Mouse (Mus musculus): Measurements from ENCODE around the gene Cd164l2. TPM values are rescaled to one million over a fixed set of nuclear protein-coding genes. Genes with fewer than 3 reads are reported as not detected.

Cd164l2 gene
- polyA plus RNA-seq, 1 experiment from 2014 or later: 0.56 TPM

- H3K4me3 ChIP-seq: no peak overlapping the region
- peaks cover 56% of the 10 kb centered on the region for H3K27me3 ChIP-seq (replicated peaks)
- H3K36me3 ChIP-seq: no peaks in the 10 kb centered on the region
- H3K4me1 ChIP-seq: peaks cover 35% of the 10 kb centered on the region
- no peak overlapping the region for H3K4me2 ChIP-seq
- peak overlapping the region; percentile 37; the same call in 1 of the 2 replicates for H3K9ac ChIP-seq
- WGBS: 5% methylated on average over 11 of the region's 11 CpGs
- no peak overlapping the region for H3K27ac ChIP-seq (replicated peaks)
- ATAC-seq (ENCODE audit: extremely low read depth, insufficient number of reproducible peaks, low FRiP score, low TSS enrichment): no peak
- H3K9me3 ChIP-seq: no peaks in the 10 kb centered on the region
Observed at GRCm38 (mm10) chr4:133209366-133209765, 2.6 kb upstream of the Cd164l2 start.

- 89% methylated on average over 24 of the region's 24 CpGs for WGBS
- Histone ChIP-seq H3K36me3 (no peaks in the 10 kb centered on the region), H3K27ac (replicated peaks) (no peak overlapping the region), H3K9ac (no peak overlapping the region), H3K4me3 (no peak overlapping the region), H3K4me1 (peaks cover 26% of the 10 kb centered on the region), H3K4me2 (no peak overlapping the region), H3K9me3 (no peaks in the 10 kb centered on the region), H3K27me3 (replicated peaks) (peaks cover 63% of the 10 kb centered on the region)
- no peak for ATAC-seq (ENCODE audit: extremely low read depth, insufficient number of reproducible peaks, low FRiP score, low TSS enrichment)
Observed at GRCm38 (mm10) chr4:133210023-133210787, 1.7 kb upstream of the Cd164l2 start.

DNA sequence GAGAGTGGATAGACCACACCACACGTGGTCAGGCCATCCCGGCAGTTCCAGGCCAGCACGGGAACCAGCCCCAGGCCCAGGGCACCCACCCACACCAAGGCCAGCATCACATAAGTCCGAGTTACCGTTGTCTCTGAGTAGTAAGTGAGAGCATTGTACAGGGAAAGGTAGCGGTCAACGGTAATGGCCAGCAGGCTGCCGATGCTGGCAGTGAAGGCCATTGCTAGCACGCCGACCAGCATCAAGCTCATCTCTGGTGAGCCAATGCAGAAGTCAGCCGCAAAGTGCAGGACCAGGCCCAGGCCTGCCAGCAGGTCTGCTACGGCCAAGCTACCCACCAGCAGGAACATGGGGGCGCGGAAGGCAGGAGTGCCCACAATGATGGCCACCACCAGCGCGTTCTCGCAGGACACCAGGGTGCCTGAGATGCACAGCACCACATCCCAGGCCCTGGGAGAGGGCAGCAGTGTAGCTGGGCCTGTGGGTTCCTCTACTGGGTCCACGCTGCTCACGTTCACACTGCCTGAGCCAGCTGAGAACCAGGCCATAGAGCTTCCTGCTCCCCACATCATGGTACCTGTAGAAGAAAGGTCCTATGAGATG, 1.0 kb upstream of the Cd164l2 start:
- H3K4me1 ChIP-seq: peaks cover 26% of the 10 kb centered on the region
- no peaks in the 10 kb centered on the region for H3K9me3 ChIP-seq
- no peak overlapping the region for H3K9ac ChIP-seq
- no peak overlapping the region for H3K4me3 ChIP-seq
- H3K27me3 ChIP-seq (replicated peaks): peaks cover 67% of the 10 kb centered on the region
- no peak for ATAC-seq (ENCODE audit: extremely low read depth, insufficient number of reproducible peaks, low FRiP score, low TSS enrichment)
- no peak overlapping the region for H3K4me2 ChIP-seq
- WGBS: 89% methylated on average over 19 of the region's 19 CpGs
- no peak overlapping the region for H3K27ac ChIP-seq (replicated peaks)
- H3K36me3 ChIP-seq: no peaks in the 10 kb centered on the region

- WGBS: 2% methylated on average over 44 of the region's 44 CpGs
- Histone ChIP-seq H3K27ac (replicated peaks) (no peak overlapping the region), H3K9ac (peak overlapping the region; percentile 84)
Observed at GRCm38 (mm10) chr4:133212562-133213267, 784 bp downstream of the Cd164l2 start.

GRCm38 (mm10) chr4:133213268-133213590, 1.3 kb downstream of the Cd164l2 start:
- Histone ChIP-seq H3K4me3 (peak overlapping the region; percentile 77), H3K9me3 (no peaks in the 10 kb centered on the region), H3K27me3 (replicated peaks) (peaks cover 65% of the 10 kb centered on the region), H3K36me3 (no peaks in the 10 kb centered on the region), H3K9ac (peak overlapping the region; percentile 84), H3K27ac (replicated peaks) (no peak overlapping the region), H3K4me2 (peak overlapping the region; percentile 99), H3K4me1 (peaks cover 26% of the 10 kb centered on the region)
- WGBS: 2% methylated on average over 9 of the region's 9 CpGs
- ATAC-seq (ENCODE audit: extremely low read depth, insufficient number of reproducible peaks, low FRiP score, low TSS enrichment): no peak

More at GRCm38 (mm10) chr4:133212562-133213267, 784 bp downstream of the Cd164l2 start:
- H3K4me3 ChIP-seq: peak overlapping the region; percentile 77
- peak overlapping the region; percentile 99 for H3K4me2 ChIP-seq
- peaks cover 65% of the 10 kb centered on the region for H3K27me3 ChIP-seq (replicated peaks)
- no peaks in the 10 kb centered on the region for H3K9me3 ChIP-seq
- no peaks in the 10 kb centered on the region for H3K36me3 ChIP-seq
- ATAC-seq (ENCODE audit: extremely low read depth, insufficient number of reproducible peaks, low FRiP score, low TSS enrichment): peak; percentile 74
- peaks cover 26% of the 10 kb centered on the region for H3K4me1 ChIP-seq

DNA sequence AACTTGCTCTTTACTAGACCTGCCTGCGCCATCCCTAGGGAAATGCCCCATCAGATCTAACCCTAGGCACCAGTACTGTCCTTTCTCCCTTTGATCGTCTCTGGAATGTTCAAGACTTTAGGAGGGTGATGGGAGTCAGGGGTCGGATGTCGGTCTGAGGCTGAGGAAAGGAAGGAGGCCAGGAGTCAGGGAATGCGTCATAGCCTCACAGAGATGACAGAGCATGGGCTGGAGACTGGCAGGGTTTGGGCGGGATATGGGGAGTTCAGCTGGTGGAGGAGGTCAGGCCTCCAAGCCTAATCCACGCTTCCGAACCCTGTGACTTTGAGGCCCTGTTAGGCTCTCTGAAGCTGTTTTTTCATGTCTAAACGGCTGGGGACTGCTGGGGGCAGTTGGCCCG, 1.7 kb downstream of the Cd164l2 start:
- H3K36me3 ChIP-seq: no peaks in the 10 kb centered on the region
- H3K4me2 ChIP-seq: peak overlapping the region; percentile 99
- H3K4me1 ChIP-seq: peaks cover 26% of the 10 kb centered on the region
- WGBS: 13% methylated on average over 10 of the region's 10 CpGs
- no peak overlapping the region for H3K27ac ChIP-seq (replicated peaks)
- H3K9ac ChIP-seq: peak overlapping the region; percentile 84
- H3K4me3 ChIP-seq: peak overlapping the region; percentile 77
- no peaks in the 10 kb centered on the region for H3K9me3 ChIP-seq
- H3K27me3 ChIP-seq (replicated peaks): peaks cover 69% of the 10 kb centered on the region
- no peak for ATAC-seq (ENCODE audit: extremely low read depth, insufficient number of reproducible peaks, low FRiP score, low TSS enrichment)

DNA sequence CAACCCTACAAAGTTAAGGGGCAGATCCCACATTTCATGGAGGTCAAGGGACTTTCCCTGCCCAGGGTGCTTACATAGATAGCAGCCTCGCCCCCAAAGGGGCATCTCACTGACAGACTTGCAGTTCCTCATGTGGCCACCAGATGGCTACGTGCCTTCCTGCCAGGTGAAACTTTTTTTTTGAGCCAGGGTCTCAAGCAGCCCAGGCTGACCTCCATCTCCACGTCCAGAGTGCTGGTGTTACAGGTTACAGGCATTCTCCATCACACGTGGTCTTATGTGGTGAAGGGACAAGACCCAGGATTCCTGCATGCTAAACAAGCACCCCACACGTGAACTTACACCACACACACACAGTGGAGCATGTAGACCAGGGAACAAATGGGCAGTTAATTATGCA, 5.7 kb downstream of the Cd164l2 start:
- no peak overlapping the region for H3K4me3 ChIP-seq
- no peaks in the 10 kb centered on the region for H3K36me3 ChIP-seq
- H3K4me2 ChIP-seq: no peak overlapping the region
- peaks cover 76% of the 10 kb centered on the region for H3K27me3 ChIP-seq (replicated peaks)
- no peak overlapping the region for H3K27ac ChIP-seq (replicated peaks)
- 1% methylated on average over 5 of the region's 5 CpGs for WGBS
- no peak overlapping the region for H3K9ac ChIP-seq
- H3K4me1 ChIP-seq: peaks cover 20% of the 10 kb centered on the region
- no peaks in the 10 kb centered on the region for H3K9me3 ChIP-seq
- no peak for ATAC-seq (ENCODE audit: extremely low read depth, insufficient number of reproducible peaks, low FRiP score, low TSS enrichment)

- 82% methylated on average over 3 of the region's 3 CpGs for WGBS
- Histone ChIP-seq H3K9me3 (no peaks in the 10 kb centered on the region), H3K4me3 (no peak overlapping the region), H3K36me3 (no peaks in the 10 kb centered on the region), H3K27me3 (replicated peaks) (peaks cover 70% of the 10 kb centered on the region), H3K9ac (no peak overlapping the region), H3K4me2 (no peak overlapping the region), H3K27ac (replicated peaks) (no peak overlapping the region), H3K4me1 (peaks cover 9% of the 10 kb centered on the region)
- no peak for ATAC-seq (ENCODE audit: extremely low read depth, insufficient number of reproducible peaks, low FRiP score, low TSS enrichment)
Observed at GRCm38 (mm10) chr4:133218745-133219144, 6.8 kb downstream of the Cd164l2 start.

GRCm38 (mm10) chr4:133220656-133221055, 8.7 kb downstream of the Cd164l2 start:
- Histone ChIP-seq H3K4me3 (peak overlapping the region; percentile 49), H3K36me3 (no peaks in the 10 kb centered on the region), H3K9me3 (no peaks in the 10 kb centered on the region), H3K4me2 (peak overlapping the region; percentile 72), H3K4me1 (peaks cover 7% of the 10 kb centered on the region), H3K27me3 (replicated peaks) (peaks cover 53% of the 10 kb centered on the region), H3K9ac (peak overlapping the region; percentile 77), H3K27ac (replicated peaks) (no peak overlapping the region)
- 3% methylated on average over 25 of the region's 25 CpGs for WGBS
- no peak for ATAC-seq (ENCODE audit: extremely low read depth, insufficient number of reproducible peaks, low FRiP score, low TSS enrichment)

- Histone ChIP-seq H3K27me3 (replicated peaks) (peaks cover 53% of the 10 kb centered on the region), H3K27ac (replicated peaks) (no peak overlapping the region), H3K36me3 (no peaks in the 10 kb centered on the region), H3K9me3 (no peaks in the 10 kb centered on the region), H3K4me2 (no peak overlapping the region), H3K4me1 (peaks cover 7% of the 10 kb centered on the region), H3K4me3 (no peak overlapping the region), H3K9ac (no peak overlapping the region)
- 73% methylated on average over 8 of the region's 8 CpGs for WGBS
- ATAC-seq (ENCODE audit: extremely low read depth, insufficient number of reproducible peaks, low FRiP score, low TSS enrichment): no peak
Observed at GRCm38 (mm10) chr4:133221701-133222100, 9.8 kb downstream of the Cd164l2 start.

DNA sequence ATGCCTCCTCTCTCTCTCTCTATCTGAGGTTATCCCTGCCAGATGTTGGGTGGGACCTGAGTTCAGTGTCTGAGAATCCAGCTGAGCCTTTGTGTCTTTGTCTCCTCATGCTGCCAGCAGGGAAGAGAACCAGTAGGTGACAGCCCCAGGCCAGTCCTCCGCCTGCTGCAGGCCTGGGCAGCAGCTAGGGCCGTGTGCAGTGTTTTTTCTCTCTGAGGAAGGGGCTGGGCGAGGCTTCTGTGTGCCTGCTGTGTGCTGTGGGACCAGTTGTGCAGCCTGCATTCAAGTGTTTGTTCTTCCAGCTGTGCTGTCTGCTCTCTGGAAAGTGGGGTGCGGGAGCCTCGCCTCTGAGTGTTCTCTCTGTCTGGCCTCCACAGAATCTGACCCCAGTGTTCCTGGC, 11.9 kb downstream of the Cd164l2 start:
- no peak overlapping the region for H3K27ac ChIP-seq (replicated peaks)
- WGBS: 58% methylated on average over 5 of the region's 5 CpGs
- peaks cover 42% of the 10 kb centered on the region for H3K27me3 ChIP-seq (replicated peaks)
- H3K9ac ChIP-seq: no peak overlapping the region
- H3K36me3 ChIP-seq: no peaks in the 10 kb centered on the region
- H3K4me2 ChIP-seq: no peak overlapping the region
- no peak overlapping the region for H3K4me3 ChIP-seq
- H3K4me1 ChIP-seq: peaks cover 7% of the 10 kb centered on the region
- ATAC-seq (ENCODE audit: extremely low read depth, insufficient number of reproducible peaks, low FRiP score, low TSS enrichment): no peak
- H3K9me3 ChIP-seq: no peaks in the 10 kb centered on the region
